Mouse (Mus musculus) urinary bladder, adult 2 months (tissue): ENCODE data around the gene Itpr2. TPM values are rescaled to one million over a fixed set of nuclear protein-coding genes. Genes with fewer than 3 reads are reported as not detected.
"Not testable (repeated sequence)": the region's sequence is repeated elsewhere in the genome, so short reads cannot be mapped to it uniquely, and the experiment has no call there.

ENCODE experiments used
- DNase-seq: peaks from one replicate; pipeline ENCODE4 v3.0.0; 2022; ENCODE audit warnings: low spot score
- polyA plus RNA-seq: library from polyadenylated mRNA; depleted of rRNA; stranded (reverse); fragments of >200 nt; gene quantifications from 2 replicates; pipeline ENCODE4 v1.2.3, GENCODE M21; 2012

Itpr2 gene
- polyA plus RNA-seq, 1 experiment: 3.9 TPM

GRCm38 (mm10) chr6:146469936-146470335, 32.1 kb downstream of the Itpr2 start:
- DNase-seq: no peak

- no peak for DNase-seq
Measured at GRCm38 (mm10) chr6:146468361-146468760, 33.7 kb downstream of the Itpr2 start.

- DNase-seq: not testable (repeated sequence)
Measured at GRCm38 (mm10) chr6:146464645-146465042, 37.4 kb downstream of the Itpr2 start.

DNA sequence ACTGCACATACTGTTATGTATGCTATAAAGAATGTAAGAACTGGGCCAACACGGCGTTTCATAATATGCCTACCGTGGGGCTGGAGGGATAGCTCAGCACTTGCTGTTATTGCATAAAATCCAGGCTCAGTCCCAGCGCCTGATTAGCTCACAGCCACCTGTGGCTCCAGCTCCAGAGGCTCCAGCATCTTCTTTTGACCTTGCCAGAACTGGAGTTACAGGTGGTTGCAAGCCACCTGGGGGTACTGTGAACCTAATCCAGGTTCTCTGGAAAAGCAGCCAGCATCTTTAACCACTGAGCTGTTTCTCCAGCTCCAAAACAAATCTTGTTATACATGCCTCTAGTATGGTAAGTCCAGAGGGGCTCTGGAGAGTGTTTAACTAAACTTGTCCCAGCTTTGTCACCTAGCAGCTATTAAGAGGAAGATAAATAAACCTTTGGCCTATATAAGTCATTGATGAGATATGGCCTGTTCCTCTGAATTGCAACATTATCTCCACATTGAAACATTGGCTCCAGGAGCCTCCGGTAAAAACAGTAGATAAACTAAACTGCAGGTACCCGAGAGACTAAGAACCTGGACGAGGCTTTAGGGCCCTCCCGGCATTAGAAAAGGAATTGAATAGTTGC, 37.9 kb downstream of the Itpr2 start:
- DNase-seq: no peak

DNA sequence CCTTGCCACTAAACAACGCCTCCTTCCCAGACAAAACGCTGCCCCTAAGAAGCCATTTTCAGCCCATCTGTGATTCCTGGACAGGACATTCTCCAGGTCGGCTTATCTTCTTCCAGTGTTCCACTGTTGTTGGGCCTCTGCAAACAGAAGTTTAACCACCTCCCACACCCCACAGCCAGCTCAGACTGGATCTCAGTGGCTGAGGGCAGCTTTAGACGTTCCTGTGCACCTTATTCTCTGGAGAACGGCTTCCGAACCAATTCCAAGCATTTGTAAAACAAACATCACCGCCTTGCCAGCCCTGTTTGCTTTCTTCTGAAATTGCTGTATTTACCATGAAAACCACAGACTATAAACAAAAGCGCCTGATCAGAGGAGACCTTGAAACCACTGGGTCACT, 41.1 kb downstream of the Itpr2 start:
- DNase-seq: no peak

- no peak for DNase-seq
Measured at GRCm38 (mm10) chr6:146458436-146458835, 43.6 kb downstream of the Itpr2 start.

DNA sequence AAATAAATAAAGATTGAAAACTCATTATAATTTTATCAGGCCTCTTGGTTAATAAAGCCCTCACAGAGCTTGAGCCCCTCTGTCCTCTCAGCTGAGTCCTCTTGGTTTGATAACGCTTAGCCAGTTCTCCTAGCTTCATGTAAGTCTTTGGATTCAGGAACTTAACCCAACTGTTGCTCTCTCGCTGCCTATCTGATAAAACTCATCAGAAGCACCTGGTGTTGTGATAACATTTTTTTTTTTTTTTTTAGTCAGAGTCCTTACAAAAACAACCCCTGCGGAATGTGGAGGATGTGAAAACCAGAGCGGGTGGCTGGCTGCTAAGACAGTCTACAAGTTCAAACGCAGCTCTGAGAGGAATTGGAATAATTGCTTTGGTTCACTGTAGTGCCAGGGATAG, 45.3 kb downstream of the Itpr2 start:
- no peak for DNase-seq

DNA sequence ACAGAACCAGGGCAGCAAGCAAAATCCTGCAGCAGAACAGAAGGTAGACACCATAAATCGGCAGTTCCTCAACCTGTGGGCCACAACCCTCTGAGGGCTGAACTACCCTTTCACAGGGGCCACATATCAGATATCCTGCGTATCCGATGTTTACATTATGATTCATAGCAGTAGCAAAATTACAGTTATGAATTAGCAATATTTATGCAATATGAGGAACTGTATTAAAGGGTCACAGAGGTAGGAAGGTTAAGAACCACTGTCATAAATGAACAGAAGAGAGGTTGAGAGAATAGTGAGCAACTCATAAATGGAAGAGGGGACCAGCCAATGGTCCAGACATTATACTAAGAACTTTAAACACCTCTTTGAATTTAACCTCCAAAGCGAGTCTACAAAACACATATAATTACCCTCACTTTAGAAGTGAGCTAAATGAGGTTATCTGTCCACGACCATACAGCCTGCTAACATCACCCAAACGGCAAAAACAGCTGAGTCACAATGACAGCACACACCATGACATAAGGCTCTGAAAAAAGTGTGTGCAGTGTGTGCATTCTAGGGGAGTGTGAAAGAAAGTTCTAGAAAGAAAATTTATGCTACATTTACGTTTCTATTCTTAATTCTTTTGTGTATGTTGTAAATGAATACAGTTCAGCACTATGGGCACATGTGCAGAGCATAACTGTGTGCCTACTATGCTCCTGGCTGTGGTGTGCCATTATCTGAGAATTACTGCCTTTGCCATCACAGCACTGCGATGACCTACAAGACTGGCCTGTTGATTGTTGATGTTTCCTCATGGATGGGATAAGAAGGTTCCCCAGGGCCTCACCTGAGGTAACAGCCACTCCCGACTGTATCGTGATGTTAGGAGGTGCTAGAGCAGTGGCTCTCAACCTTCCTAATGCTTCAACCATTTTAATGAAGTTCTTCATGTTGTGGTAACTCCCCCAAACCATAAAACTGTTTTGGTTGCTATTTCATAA, 47.2 kb downstream of the Itpr2 start:
- DNase-seq: no peak

- no peak for DNase-seq
Measured at GRCm38 (mm10) chr6:146452474-146452873, 49.5 kb downstream of the Itpr2 start.

GRCm38 (mm10) chr6:146446032-146446704, 55.9 kb downstream of the Itpr2 start:
- no peak for DNase-seq

DNA sequence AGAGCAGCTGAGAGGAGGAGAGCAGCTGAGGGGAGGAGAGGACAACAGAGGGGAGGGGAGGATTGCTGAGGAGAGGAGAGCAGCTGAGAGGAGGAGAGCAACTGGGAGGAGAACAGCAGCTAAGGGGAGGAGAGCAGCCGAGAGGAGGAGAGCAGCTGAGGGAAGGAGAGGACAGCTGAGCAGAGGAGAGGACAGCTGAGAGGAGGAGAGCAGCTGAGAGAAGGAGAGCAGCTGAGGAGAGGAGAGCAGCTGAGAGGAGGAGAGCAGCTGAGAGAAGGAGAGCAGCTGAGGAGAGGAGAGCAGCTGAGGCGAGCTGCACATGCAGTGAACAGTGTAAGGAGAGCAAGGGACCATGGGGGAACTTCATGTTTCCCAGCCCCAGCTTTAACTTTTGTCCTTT, 62.2 kb downstream of the Itpr2 start:
- no peak for DNase-seq

DNA sequence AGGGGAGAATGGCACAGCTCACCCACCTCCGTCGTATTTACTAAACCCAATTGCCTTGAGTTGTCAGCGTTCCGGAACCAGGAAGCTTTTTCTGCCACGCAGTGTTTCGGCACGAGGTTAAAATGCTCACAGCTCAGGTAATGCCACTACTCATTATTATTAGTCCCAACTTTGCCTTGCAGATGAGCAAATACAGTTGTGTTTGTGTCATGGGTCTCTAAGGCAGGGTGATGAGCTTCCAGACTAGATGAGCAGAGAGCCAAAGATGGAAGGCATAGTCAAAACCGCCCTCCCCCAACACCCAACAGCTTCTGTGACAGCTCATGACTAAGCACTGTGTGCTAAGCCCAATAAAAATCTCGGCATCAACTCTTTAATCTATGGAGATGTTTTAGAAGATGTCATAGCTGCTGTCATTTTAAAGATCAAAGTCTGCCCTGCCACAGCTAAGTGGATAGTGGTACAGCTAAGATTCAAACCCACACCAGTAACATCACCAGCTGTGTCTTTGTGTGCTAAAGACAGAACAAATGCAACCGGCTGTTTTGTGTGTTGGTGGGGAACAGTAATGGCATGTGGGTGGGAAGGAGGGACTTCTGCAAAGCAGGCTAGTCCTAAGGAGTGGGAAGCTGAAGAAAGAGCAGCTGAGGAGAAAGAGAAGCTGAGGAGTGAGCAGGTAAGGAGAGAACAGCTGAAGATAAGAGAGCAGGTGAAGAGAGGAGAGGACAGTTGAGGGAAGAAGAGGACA, 62.8 kb downstream of the Itpr2 start:
- no peak for DNase-seq

GRCm38 (mm10) chr6:146438057-146438456, 64.0 kb downstream of the Itpr2 start:
- DNase-seq: no peak

DNA sequence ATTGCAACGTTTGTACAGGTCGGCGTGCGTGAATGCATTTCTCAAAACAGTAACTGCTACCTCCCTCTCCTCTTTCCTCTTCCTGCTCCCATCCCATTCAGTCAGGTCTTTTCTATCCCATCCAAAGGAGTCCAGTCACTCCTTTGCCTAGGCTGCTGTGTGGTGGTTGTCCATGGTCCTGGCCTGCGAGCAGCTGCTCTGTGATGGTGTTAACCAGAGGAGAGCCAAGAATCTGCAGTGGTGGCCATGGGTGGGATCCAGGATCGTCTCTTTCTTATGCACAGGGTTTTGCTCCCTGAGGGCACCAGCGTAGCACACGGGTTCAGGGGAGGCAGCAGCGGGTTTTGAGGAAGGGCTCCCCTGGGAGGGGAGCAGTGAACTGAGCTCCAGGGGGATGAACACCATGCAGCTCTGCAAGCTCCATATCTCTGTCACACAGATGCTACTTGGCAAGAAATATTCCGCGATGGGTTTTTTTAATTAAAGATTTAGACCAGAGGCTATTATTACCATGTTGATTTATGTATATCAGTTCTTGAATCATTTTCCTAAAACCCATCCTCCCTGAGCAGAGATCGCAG, 65.0 kb downstream of the Itpr2 start:
- no peak for DNase-seq

DNA sequence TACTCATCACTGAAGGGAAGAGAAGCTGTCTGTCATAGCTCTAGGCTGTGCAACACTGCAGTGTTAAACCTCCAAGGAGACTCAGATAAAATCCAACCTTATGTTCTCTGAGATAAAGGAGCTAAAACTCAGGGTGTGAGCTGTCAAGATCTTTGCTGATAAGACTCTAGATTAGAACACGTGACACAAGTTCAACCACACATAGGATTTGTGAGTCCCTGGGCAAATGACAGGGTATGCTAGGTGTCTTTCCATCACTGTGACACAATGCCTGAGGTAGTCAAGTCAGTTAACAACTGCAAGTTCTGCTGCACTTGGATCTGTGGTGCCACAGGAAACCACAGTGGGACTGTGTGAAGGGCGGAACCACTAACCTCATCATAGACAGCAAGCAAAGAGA, 67.8 kb downstream of the Itpr2 start:
- no peak for DNase-seq

DNA sequence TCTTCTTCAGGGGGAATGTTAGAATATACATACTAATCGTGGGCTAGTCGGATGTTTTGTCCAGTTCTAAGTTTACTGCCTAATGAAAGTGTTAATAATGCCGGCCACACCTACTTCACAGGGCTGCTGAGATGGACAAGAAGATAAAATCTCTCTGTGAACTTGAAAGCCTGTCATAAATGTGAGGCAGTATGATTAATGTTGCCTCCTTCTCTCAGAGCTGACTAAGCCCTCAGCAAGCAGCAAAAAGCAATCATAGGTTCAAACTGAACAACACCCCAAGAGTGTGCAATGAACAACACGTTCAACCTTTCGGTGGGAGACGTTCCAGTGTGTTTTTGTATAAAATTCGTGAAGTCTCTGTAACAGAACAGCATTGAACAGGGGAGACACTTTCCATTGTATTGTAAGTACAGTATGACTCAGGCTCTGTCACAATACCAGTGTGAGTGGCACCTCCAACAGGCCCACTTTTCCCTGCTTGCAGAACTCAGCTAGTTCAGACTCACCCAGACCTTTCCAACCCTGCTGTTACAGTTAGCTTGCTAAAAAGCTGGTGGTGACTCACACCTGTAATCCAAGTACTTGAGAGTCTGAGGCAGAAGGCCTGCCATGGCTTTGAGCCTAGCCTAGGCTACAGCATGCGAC, 69.7 kb downstream of the Itpr2 start:
- DNase-seq: no peak

- no peak for DNase-seq
Measured at GRCm38 (mm10) chr6:146431777-146432176, 70.2 kb downstream of the Itpr2 start.

DNA sequence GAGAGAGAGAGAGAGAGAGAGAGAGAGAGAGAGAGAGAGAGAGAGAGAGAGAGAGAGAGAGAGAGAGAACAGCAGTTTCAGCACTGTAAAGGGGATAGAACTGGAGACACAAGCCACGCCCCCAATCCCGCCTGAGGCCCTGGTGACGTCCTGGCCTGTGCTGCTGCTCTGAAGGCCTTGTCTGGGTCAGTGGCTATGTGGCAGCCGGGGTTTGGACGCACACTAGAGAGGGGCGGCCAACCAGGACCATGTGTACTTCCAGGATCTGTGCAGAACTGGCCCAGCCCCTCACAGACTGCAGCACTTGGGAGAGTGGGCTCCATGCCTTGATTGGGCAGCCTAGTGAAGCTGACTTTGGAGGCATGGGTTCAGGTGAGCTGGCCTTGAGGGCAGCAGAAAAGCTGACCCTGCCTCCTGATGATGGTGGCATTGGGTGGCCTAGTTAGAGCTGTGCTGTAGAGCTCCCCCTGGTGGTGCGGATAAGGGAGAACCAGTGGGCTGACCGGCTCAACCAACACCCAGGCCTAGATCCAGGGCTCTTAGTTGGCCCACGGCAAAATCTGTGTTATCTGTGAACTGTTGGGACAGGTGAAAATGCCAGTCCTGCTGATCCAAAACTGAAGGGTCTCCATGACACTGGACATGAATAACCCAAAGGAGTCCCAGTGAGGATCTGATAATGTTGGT, 72.2 kb downstream of the Itpr2 start:
- no peak for DNase-seq

GRCm38 (mm10) chr6:146424778-146425177, 77.2 kb downstream of the Itpr2 start:
- DNase-seq: no peak

DNA sequence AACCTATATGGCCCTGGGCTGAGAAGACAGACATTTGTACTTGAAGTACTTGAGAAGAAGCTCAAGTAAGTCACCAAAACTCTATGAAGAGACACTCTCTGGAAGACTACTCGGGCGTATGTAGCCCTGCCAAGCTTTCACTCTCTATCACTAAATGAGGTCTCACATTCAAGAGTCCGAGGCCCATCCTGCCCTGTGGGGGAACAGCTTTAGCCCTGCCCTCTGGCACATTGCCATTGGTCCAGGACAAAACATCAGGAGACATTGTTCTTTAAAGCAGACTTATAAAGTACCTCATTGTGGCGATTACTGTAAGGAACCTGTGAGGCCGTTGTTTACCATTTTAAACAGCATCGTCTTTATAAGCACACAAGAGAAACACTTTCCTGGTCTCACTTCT, 77.7 kb downstream of the Itpr2 start:
- no peak for DNase-seq
